Mouse (Mus musculus) 416B (cell line): ENCODE data around the gene Plppr2.

ENCODE experiments used
- DNase-seq: peaks from one replicate; pipeline ENCODE4 v3.0.0; 2011; ENCODE audit warnings: low read depth

Gene Plppr2

GRCm38 (mm10) chr9:21932445-21933137, 4.2 kb upstream of the Plppr2 start:
- DNase-seq, result no peak

- DNase-seq, result no peak
Measured at GRCm38 (mm10) chr9:21934021-21934420, 2.8 kb upstream of the Plppr2 start.

GRCm38 (mm10) chr9:21935466-21936131, 1.2 kb upstream of the Plppr2 start:
- no peak for DNase-seq

- DNase-seq, result no peak
Measured at GRCm38 (mm10) chr9:21937711-21938175, 910 bp downstream of the Plppr2 start.

- DNase-seq, result no peak
Measured at GRCm38 (mm10) chr9:21938234-21938855, 1.5 kb downstream of the Plppr2 start.

- no peak for DNase-seq
Measured at GRCm38 (mm10) chr9:21943046-21943445, 6.2 kb downstream of the Plppr2 start.

- DNase-seq, result no peak
Measured at GRCm38 (mm10) chr9:21943638-21944037, 6.8 kb downstream of the Plppr2 start.

- DNase-seq, result no peak
Measured at GRCm38 (mm10) chr9:21944267-21944666, 7.4 kb downstream of the Plppr2 start.

- no peak for DNase-seq
Measured at GRCm38 (mm10) chr9:21947540-21948130, 10.8 kb downstream of the Plppr2 start.

GRCm38 (mm10) chr9:21948146-21948545, 11.3 kb downstream of the Plppr2 start:
- no peak for DNase-seq

GRCm38 (mm10) chr9:21948790-21949189, 12.0 kb downstream of the Plppr2 start:
- no peak for DNase-seq

- DNase-seq, result peak; percentile 66
Measured at GRCm38 (mm10) chr9:21950322-21950721, 13.5 kb downstream of the Plppr2 start.

GRCm38 (mm10) chr9:21951977-21952376, 15.1 kb downstream of the Plppr2 start:
- DNase-seq, result peak; percentile 30

GRCm38 (mm10) chr9:21953600-21953999, 16.8 kb downstream of the Plppr2 start:
- DNase-seq, result peak; percentile 11

- no peak for DNase-seq
Measured at GRCm38 (mm10) chr9:21954635-21955034, 17.8 kb downstream of the Plppr2 start.

- no peak for DNase-seq
Measured at GRCm38 (mm10) chr9:21955225-21955569, 18.4 kb downstream of the Plppr2 start.

- DNase-seq, result peak; percentile 99
Measured at GRCm38 (mm10) chr9:21955570-21956281, 18.9 kb downstream of the Plppr2 start, which contains the start of gene Swsap1. Swsap1 (plus strand) TSS chr9:21955755.

- no peak for DNase-seq
Measured at GRCm38 (mm10) chr9:21958372-21958771, 21.5 kb downstream of the Plppr2 start.

GRCm38 (mm10) chr9:21959244-21959643, 22.4 kb downstream of the Plppr2 start:
- DNase-seq, result no peak

GRCm38 (mm10) chr9:21960135-21960534, 23.3 kb downstream of the Plppr2 start:
- no peak for DNase-seq

GRCm38 (mm10) chr9:21960558-21961208, 23.9 kb downstream of the Plppr2 start:
- no peak for DNase-seq
